Mouse (Mus musculus) Muller cell, postnatal 12 days (primary cell): ENCODE measurements at regions not wholly inside any gene's neighbourhood (a gene's known extent, or its start where the extent isn't known, plus 50 kb on each side); places are given as distances from the start of the nearest gene placed in this dataset.

ENCODE experiments used
- DNase-seq: peaks from one replicate; pipeline ENCODE4 v3.0.0-alpha.2; 2015; ENCODE audit errors: inconsistent ontology term

GRCm38 (mm10) chr7:145135971-145136370 lies 71.9 kb downstream of the 1810010D01Rik start:
- no peak for DNase-seq

GRCm38 (mm10) chr7:145132506-145132905 lies 75.4 kb downstream of the 1810010D01Rik start:
- no peak for DNase-seq

GRCm38 (mm10) chr7:145131438-145132159 lies 76.3 kb downstream of the 1810010D01Rik start:
- peak; percentile 14 for DNase-seq

DNA sequence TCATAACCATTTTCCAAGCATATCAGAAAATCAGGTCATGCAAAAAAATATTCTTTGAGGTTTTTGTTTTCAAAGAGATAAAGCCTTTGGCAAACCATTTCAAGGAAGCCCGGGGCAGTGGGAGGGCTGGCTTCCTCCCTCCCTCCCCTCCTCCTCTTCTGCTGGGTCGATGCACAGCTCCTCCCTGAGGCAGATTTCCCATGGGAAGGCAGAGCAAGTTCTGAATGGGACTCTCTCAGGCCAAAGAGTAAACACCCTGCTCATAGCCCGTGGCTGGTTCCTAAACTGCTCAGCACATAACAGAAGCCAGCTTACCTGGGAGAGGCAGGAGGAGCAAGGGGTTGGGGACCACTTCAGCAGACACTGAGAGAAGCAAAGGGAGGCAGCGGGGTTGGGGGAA lies 77.9 kb downstream of the 1810010D01Rik start:
- DNase-seq: peak; percentile 67

- DNase-seq: peak; percentile 24
Measured at GRCm38 (mm10) chr7:145127661-145128060, 80.3 kb downstream of the 1810010D01Rik start.

- no peak for DNase-seq
Measured at GRCm38 (mm10) chr7:145127180-145127579, 80.7 kb downstream of the 1810010D01Rik start.

DNA sequence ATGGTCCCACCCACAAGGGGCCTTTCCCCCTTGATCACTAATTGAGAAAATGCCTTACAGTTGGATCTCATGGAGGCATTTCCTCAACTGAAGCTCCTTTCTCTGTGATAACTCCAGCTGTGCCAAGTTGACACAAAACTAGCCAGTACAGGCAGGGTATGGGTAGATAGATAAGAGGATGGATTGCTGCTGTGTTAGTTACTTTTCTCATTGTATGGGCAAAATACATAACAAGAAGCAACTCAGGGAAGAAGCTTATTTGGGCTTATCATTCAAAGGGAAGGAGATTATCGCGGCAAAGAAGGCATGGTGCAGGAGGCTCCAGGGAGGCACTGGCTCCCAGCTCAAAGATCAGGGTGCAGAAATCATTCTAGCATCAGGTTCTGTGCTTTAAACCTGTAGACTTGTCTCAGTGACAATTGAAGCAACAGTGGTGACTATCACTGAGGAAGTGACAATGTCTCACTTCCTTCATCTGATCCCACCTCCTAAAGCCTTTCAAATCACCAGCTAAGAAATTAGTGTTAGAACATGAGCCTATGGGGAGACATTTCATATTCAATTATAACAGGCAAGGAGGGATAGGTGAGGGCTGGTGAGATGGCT lies 83.8 kb downstream of the 1810010D01Rik start:
- DNase-seq: no peak

- DNase-seq: peak; percentile 72
Measured at GRCm38 (mm10) chr7:145122471-145122870, 85.4 kb downstream of the 1810010D01Rik start.

DNA sequence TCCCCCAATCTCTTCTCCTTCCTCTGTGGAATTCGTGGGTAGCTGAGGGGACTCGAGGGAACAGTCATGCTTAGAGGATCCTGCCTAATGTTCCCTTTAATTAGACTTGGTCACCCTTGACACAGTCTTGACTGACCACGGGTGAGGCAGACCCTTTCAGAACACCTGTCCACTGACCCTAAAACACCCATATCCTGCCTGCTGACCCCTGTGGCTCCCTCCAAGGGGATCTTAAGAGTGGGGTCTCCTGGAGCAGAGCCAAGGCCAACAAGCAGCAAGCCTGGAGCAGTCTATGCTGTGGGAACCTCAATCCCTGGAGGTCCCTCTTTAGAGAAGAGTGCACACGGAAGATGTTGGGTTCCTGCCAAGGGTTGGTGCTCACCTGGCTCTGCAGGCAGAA lies 89.5 kb downstream of the 1810010D01Rik start:
- no peak for DNase-seq

GRCm38 (mm10) chr7:145114660-145115059 lies 93.3 kb downstream of the 1810010D01Rik start:
- no peak for DNase-seq

GRCm38 (mm10) chr7:145114145-145114544 lies 93.8 kb downstream of the 1810010D01Rik start:
- no peak for DNase-seq

- no peak for DNase-seq
Measured at GRCm38 (mm10) chr7:145112887-145113531, 94.9 kb downstream of the 1810010D01Rik start.

DNA sequence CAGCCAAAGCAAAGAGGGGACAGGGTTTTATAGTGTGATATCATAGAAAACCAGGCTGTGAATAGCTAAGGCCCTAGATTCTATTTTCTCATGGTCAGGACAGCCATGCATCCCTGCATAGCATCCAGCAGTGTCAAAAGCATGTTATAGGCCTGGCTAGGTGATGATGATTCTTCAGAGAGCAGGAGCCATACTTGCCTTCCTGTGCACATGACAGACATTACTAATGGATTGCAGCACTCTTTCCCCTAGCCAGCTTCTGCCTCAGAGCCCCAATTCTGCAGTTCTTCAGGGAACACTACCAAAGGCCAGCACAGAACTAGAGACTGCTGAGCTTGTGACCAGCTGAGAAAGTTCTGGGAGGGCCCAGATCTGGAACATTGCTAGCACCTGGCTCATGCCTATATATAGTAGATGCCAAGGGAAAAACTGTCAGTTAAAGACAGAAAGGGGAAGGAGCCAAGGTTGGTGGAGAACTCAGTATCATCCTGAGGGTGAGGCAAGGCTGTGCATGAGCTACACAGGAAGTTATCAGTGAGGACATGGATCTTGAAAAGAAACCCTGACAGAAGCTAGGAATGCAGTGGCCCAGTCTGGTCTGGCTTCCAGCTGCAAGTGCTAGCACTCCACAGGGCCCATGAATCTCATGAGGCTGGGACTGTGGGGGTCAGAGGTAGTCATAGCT lies 95.6 kb downstream of the 1810010D01Rik start:
- no peak for DNase-seq

GRCm38 (mm10) chr7:145111252-145112131 lies 96.4 kb downstream of the 1810010D01Rik start:
- peak; percentile 98 for DNase-seq

- DNase-seq: peak; percentile 84
Measured at GRCm38 (mm10) chr7:145110657-145111251, 97.2 kb downstream of the 1810010D01Rik start.

DNA sequence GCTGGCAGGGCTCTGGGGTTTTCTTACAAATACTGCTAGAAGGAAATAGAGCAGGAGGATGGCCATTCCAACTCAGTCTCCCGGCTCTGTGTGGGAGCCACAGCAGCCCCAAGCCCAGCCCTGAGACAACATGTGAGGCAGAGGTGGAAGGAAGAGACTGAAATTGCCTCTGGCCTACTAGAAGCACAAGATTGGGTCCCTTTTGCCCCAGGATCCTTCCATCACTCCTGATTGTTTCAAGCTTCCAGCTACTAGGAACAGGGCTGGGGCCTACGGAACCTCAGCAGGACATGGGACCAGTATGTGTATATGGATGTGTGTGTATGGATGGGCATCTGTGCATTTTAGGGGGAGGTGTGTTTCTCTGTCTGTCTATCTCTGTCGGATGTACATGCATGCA lies 97.9 kb downstream of the 1810010D01Rik start:
- DNase-seq: no peak

GRCm38 (mm10) chr7:145109471-145109870 lies 98.4 kb downstream of the 1810010D01Rik start:
- no peak for DNase-seq

DNA sequence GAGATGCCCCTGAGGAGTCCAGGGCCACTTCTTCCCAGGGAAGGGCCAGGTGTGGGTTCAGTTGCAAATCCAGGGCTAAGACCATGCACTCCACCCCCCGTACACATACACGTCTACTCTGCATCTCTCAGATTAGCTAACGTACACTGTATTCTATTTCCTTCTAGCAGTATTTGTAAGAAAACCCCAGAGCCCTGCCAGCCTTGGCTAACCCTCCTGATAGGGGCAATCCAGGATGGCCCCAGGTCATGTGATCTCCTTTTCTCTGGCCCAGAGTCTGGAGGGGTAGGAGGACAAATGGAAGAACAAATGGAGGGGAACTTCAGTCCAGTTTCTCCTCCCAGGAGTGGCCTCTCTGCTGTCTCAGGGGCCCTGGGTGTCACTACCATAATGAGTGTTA lies 98.9 kb downstream of the 1810010D01Rik start:
- DNase-seq: no peak

DNA sequence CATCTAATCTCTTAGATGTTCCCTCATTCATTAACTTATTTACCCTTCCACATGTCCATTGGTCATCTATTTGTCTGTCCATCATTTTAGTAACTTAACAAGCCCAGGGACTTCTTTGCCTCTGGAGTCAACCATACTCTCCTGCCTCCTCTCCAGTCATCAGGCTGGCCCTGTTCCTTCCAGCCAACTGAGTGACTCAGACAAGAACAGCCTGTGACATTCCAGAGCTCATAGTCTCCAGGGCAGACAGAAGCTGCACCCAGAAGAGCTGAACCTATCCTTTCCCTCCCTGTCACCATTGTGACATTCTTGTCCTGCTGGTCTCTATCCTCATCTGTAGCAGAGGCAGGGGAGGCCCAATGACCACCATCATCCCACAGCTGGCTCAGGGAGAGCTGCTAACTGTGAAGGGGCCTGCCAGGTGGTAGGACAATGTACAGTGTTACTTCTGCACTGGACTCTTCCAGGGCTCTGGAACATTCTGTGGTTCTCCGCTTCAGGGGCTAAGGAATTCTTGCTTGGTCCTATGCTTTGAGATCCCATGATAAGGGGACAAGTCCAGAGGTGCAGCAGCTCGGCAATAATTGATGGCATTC lies 100.2 kb downstream of the 1810010D01Rik start:
- DNase-seq: peak; percentile 88

DNA sequence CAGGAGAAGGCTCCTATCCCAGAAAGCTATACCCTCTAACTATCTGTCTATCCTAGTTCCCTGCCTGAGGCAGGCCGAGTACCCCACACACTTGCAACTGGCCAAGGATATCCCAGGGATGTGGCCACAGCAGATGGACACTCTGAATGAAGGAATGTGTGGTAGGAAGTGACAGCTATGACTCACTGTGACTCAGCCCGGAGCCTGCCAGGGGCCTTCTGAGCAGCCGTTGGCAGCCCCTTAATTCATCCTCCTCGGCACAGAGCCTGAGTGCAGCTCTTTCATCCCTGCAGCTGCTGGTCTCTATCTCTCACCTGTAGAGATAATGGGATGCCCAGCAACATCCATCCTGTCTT lies 101.4 kb downstream of the 1810010D01Rik start:
- DNase-seq: peak; percentile 97
